Mouse (Mus musculus): ENCODE results near the gene Psg26. TPM values are rescaled to one million over a fixed set of nuclear protein-coding genes. Genes with fewer than 3 reads are reported as not detected.
A peak's percentile ranks its signal among the peaks of the same experiment; 100 is the strongest.
"Not testable (repeated sequence)": the region's sequence is repeated elsewhere in the genome, so short reads cannot be mapped to it uniquely, and the experiment has no call there.

The Psg26 gene
- not detected in 2 replicates for polyA plus RNA-seq (2011; ENCODE audit: insufficient read depth, insufficient read length, low read depth, missing spikeins)

- no peak within 1 kb of the TSS for H3K27ac ChIP-seq (ENCODE audit: insufficient read depth, low read length)
- H3K4me3 ChIP-seq (ENCODE audit: low read depth, low read length), result no peak within 1 kb of the TSS
- no peak within 1 kb of the TSS for H3K9ac ChIP-seq (ENCODE audit: low read depth, poor library complexity, severe bottlenecking)
- no peaks in the 10 kb centered on the region for H3K36me3 ChIP-seq (ENCODE audit: control insufficient read depth, insufficient read depth, low read length, poor library complexity, severe bottlenecking)
- H3K4me1 ChIP-seq (ENCODE audit: control insufficient read depth, insufficient read depth, low read length), result no peaks in the 10 kb centered on the region
- H3K9me3 ChIP-seq (replicated peaks; ENCODE audit: control insufficient read depth, insufficient read depth, low read length, poor library complexity, severe bottlenecking), result no peaks in the 10 kb centered on the region
- TF ChIP-seq CTCF (IDR thresholded peaks at IDR 0.05; ENCODE audit: low read depth, low read length), result no peak
- TF ChIP-seq POLR2A (IDR thresholded peaks at IDR 0.05; ENCODE audit: insufficient read depth, low read length), result no peak
- TF ChIP-seq EP300 (IDR thresholded peaks at IDR 0.05; ENCODE audit: insufficient read depth, low read depth, low read length), result no peak
- no peaks in the 10 kb centered on the region for H3K27me3 ChIP-seq (ENCODE audit: control insufficient read depth, insufficient read depth, low read length, poor library complexity, severe bottlenecking)
Measured at GRCm38 (mm10) chr7:18484077-18484476, at the start of gene Psg26. Gene Psg26, minus strand, starts transcription at chr7:18484177.

GRCm38 (mm10) chr7:18533420-18533819 is 49.4 kb upstream of the Psg26 start:
- H3K9ac ChIP-seq (ENCODE audit: low read depth, poor library complexity, severe bottlenecking), result no peak overlapping the region
- peak; percentile 84 for TF ChIP-seq EP300 (IDR thresholded peaks at IDR 0.05; ENCODE audit: insufficient read depth, low read depth, low read length)
- TF ChIP-seq POLR2A (IDR thresholded peaks at IDR 0.05; ENCODE audit: insufficient read depth, low read length), result no peak
- no peak overlapping the region for H3K4me3 ChIP-seq (ENCODE audit: low read depth, low read length)
- H3K27ac ChIP-seq (ENCODE audit: insufficient read depth, low read length), result no peak overlapping the region
- peaks cover 7% of the 10 kb centered on the region for H3K4me1 ChIP-seq (ENCODE audit: control insufficient read depth, insufficient read depth, low read length)
- H3K36me3 ChIP-seq (ENCODE audit: control insufficient read depth, insufficient read depth, low read length, poor library complexity, severe bottlenecking), result no peaks in the 10 kb centered on the region
- H3K27me3 ChIP-seq (ENCODE audit: control insufficient read depth, insufficient read depth, low read length, poor library complexity, severe bottlenecking), result no peaks in the 10 kb centered on the region
- H3K9me3 ChIP-seq (replicated peaks; ENCODE audit: control insufficient read depth, insufficient read depth, low read length, poor library complexity, severe bottlenecking), result no peaks in the 10 kb centered on the region

GRCm38 (mm10) chr7:18532169-18532568 is 48.2 kb upstream of the Psg26 start, which contains the start of gene Psg25:
Gene Psg25, minus strand, starts transcription at chr7:18532269.
- TF ChIP-seq POLR2A (IDR thresholded peaks at IDR 0.05; ENCODE audit: insufficient read depth, low read length), result no peak
- no peak for TF ChIP-seq EP300 (IDR thresholded peaks at IDR 0.05; ENCODE audit: insufficient read depth, low read depth, low read length)
- TF ChIP-seq CTCF (IDR thresholded peaks at IDR 0.05; ENCODE audit: low read depth, low read length), result no peak
- Histone ChIP-seq H3K36me3 (ENCODE audit: control insufficient read depth, insufficient read depth, low read length, poor library complexity, severe bottlenecking) (no peaks in the 10 kb centered on the region), H3K27ac (ENCODE audit: insufficient read depth, low read length) (no peak within 1 kb of the TSS), H3K9me3 (replicated peaks; ENCODE audit: control insufficient read depth, insufficient read depth, low read length, poor library complexity, severe bottlenecking) (no peaks in the 10 kb centered on the region), H3K4me3 (ENCODE audit: low read depth, low read length) (no peak within 1 kb of the TSS), H3K27me3 (ENCODE audit: control insufficient read depth, insufficient read depth, low read length, poor library complexity, severe bottlenecking) (no peaks in the 10 kb centered on the region), H3K9ac (ENCODE audit: low read depth, poor library complexity, severe bottlenecking) (no peak within 1 kb of the TSS), H3K4me1 (ENCODE audit: control insufficient read depth, insufficient read depth, low read length) (peaks cover 7% of the 10 kb centered on the region)

GRCm38 (mm10) chr7:18524668-18525067 is 40.7 kb upstream of the Psg26 start:
- TF ChIP-seq EP300 (IDR thresholded peaks at IDR 0.05; ENCODE audit: insufficient read depth, low read depth, low read length), result no peak
- TF ChIP-seq POLR2A (IDR thresholded peaks at IDR 0.05; ENCODE audit: insufficient read depth, low read length), result no peak
- no peak for TF ChIP-seq CTCF (IDR thresholded peaks at IDR 0.05; ENCODE audit: low read depth, low read length)
- no peak overlapping the region for H3K27ac ChIP-seq (ENCODE audit: insufficient read depth, low read length)
- no peaks in the 10 kb centered on the region for H3K9me3 ChIP-seq (replicated peaks; ENCODE audit: control insufficient read depth, insufficient read depth, low read length, poor library complexity, severe bottlenecking)

DNA sequence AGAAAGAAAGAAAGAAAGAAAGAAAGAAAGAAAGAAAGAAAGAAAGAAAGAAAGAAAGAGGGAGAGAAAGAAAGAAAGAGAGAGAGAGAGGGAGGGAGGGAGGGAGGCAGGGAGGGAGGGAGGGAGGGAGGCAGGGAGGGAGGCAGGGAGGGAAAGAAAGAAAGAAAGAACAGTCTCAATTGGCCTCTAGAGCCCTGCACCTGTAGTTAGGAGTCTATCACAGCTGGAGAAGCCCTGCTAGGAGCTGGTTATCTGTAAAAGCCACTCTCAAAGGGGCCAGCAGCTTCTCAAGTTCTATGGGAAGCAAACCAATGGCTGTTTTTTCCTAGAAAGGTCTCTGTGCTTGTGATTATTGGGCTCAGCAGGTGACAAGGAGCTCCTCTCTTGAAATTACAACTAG is 28.9 kb upstream of the Psg26 start:
- not testable (repeated sequence) for H3K9me3 ChIP-seq (replicated peaks; ENCODE audit: control insufficient read depth, insufficient read depth, low read length, poor library complexity, severe bottlenecking); H3K27me3 ChIP-seq (ENCODE audit: control insufficient read depth, insufficient read depth, low read length, poor library complexity, severe bottlenecking); H3K27ac ChIP-seq (ENCODE audit: insufficient read depth, low read length); H3K9ac ChIP-seq (ENCODE audit: low read depth, poor library complexity, severe bottlenecking); H3K4me1 ChIP-seq (ENCODE audit: control insufficient read depth, insufficient read depth, low read length); H3K36me3 ChIP-seq (ENCODE audit: control insufficient read depth, insufficient read depth, low read length, poor library complexity, severe bottlenecking); H3K4me3 ChIP-seq (ENCODE audit: low read depth, low read length)

More at GRCm38 (mm10) chr7:18524668-18525067, 40.7 kb upstream of the Psg26 start:
- no peaks in the 10 kb centered on the region for H3K36me3 ChIP-seq (ENCODE audit: control insufficient read depth, insufficient read depth, low read length, poor library complexity, severe bottlenecking)
- H3K27me3 ChIP-seq (ENCODE audit: control insufficient read depth, insufficient read depth, low read length, poor library complexity, severe bottlenecking), result no peaks in the 10 kb centered on the region
- no peak overlapping the region for H3K4me3 ChIP-seq (ENCODE audit: low read depth, low read length)
- no peak overlapping the region for H3K9ac ChIP-seq (ENCODE audit: low read depth, poor library complexity, severe bottlenecking)
- no peaks in the 10 kb centered on the region for H3K4me1 ChIP-seq (ENCODE audit: control insufficient read depth, insufficient read depth, low read length)

- 0 out of 2 replicates have a peak, but pooled peaks have one; percentile 39 for TF ChIP-seq EP300 (IDR thresholded peaks at IDR 0.05; ENCODE audit: insufficient read depth, low read depth, low read length)
Measured at GRCm38 (mm10) chr7:18512417-18512816, 28.4 kb upstream of the Psg26 start.

More at GRCm38 (mm10) chr7:18512417-18512816, 28.4 kb upstream of the Psg26 start:
- not testable (repeated sequence) for H3K4me1 ChIP-seq (ENCODE audit: control insufficient read depth, insufficient read depth, low read length); H3K27ac ChIP-seq (ENCODE audit: insufficient read depth, low read length); H3K36me3 ChIP-seq (ENCODE audit: control insufficient read depth, insufficient read depth, low read length, poor library complexity, severe bottlenecking); H3K4me3 ChIP-seq (ENCODE audit: low read depth, low read length); H3K27me3 ChIP-seq (ENCODE audit: control insufficient read depth, insufficient read depth, low read length, poor library complexity, severe bottlenecking); H3K9ac ChIP-seq (ENCODE audit: low read depth, poor library complexity, severe bottlenecking); H3K9me3 ChIP-seq (replicated peaks; ENCODE audit: control insufficient read depth, insufficient read depth, low read length, poor library complexity, severe bottlenecking)
